ENCODE assay signal across 8 mouse cellular contexts in the genomic region with DNA sequence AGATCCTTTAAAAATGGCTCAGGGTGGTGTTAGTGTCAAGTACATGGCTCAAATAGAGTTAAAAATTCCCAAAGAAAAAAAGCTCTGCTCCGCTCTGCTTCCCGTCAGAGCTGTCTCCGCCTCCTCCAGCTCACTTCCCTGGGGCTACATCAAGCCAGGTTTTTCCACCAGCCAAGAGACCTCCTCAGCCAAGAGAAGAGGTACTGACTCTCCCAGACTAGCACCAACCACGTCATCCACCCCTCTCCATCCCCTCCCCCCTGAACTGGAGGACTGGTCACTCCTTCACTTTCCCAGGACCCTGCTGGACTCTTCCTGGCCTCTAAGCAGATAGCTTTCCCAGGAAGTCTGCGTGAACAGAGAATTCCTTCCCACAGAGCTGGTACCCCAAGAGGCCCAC. TPM values are rescaled to one million over a fixed set of nuclear protein-coding genes. Genes with fewer than 3 reads are reported as not detected.
DNase-seq lines count a peak whose midpoint lies in the region; ATAC-seq and TF ChIP-seq lines count a peak whose summit lies in the region.

No protein-coding gene starts in this region.

- no peak for TF ChIP-seq EP300 in CH12.LX (IDR thresholded peaks at IDR 0.05; ENCODE audit: low read length)

- no peak for DNase-seq in CH12.LX (ENCODE audit: extremely low read depth)
- peak; percentile 72 for DNase-seq in adrenal gland, postnatal 10 days
- DNase-seq in skeletal muscle tissue, adult 2 months (ENCODE audit: low read depth, low spot score) = peak; percentile 83

- TF ChIP-seq POLR2A in CH12.LX (IDR thresholded peaks at IDR 0.05; ENCODE audit: low read depth, low read length) = no peak
- peak; percentile 54; the same call in 1 of the 2 replicates for TF ChIP-seq POLR2A in embryonic fibroblast, embryonic 13.5 days (IDR thresholded peaks at IDR 0.05; ENCODE audit: low read depth, low read length)

- H3K9ac ChIP-seq in CH12.LX (ENCODE audit: insufficient read depth, low read depth) = no peak overlapping the region
- H3K9ac ChIP-seq in heart, embryonic 13.5 days = peak overlapping the region; percentile 96
- peak overlapping the region; percentile 96 for H3K9ac ChIP-seq in kidney, embryonic 16.5 days (replicated peaks; ENCODE audit: low read length)
- peak overlapping the region; percentile 88 for H3K9ac ChIP-seq in lung, embryonic 15.5 days

- no peak overlapping the region for H3K27ac ChIP-seq in CH12.LX (ENCODE audit: insufficient read depth, low read depth)
- H3K27ac ChIP-seq in embryonic fibroblast, embryonic 13.5 days (ENCODE audit: insufficient read depth, low read length) = peak overlapping the region; percentile 87
- peak overlapping the region; percentile 95 for H3K27ac ChIP-seq in heart, embryonic 13.5 days (replicated peaks)
- peak overlapping the region; percentile 97 for H3K27ac ChIP-seq in kidney, embryonic 16.5 days (ENCODE audit: low read length)
- H3K27ac ChIP-seq in lung, embryonic 15.5 days = peak overlapping the region; percentile 94

- no peaks in the 10 kb centered on the region for H3K79me2 ChIP-seq in CH12.LX (replicated peaks; ENCODE audit: control insufficient read depth, extremely low read depth, insufficient read depth, poor library complexity, severe bottlenecking)

- dilution Hi-C loops in CH12.LX (cut with MboI; ENCODE audit: extremely low pct_ligation_motif_present, extremely low pct_unique_long_range_greater_than_20kb, low sequenced_read_pairs) = no loop called here

- in situ Hi-C loops in CH12.LX (cut with MboI; ENCODE audit: low pct_ligation_motif_present, low pct_unique_long_range_greater_than_20kb, low sequenced_read_pairs) = loop anchor here (5.0 kb wide), 1 partner anchor 41 kb away; no protein-coding TSS in a partner anchor

- H3K36me3 ChIP-seq in CH12.LX (replicated peaks in 1 of 2; ENCODE audit: control insufficient read depth in 1 of 2, insufficient read depth in 1 of 2, low read length in 1 of 2) = peaks cover 43 to 60% of the 10 kb centered on the region in 2 experiments
- peaks cover 59% of the 10 kb centered on the region for H3K36me3 ChIP-seq in heart, embryonic 13.5 days
- H3K36me3 ChIP-seq in kidney, embryonic 16.5 days (ENCODE audit: insufficient read depth, low read length) = peaks cover 39% of the 10 kb centered on the region
- H3K36me3 ChIP-seq in lung, embryonic 15.5 days = peaks cover 15% of the 10 kb centered on the region; the same call in 1 of the 2 replicates

- H3K4me1 ChIP-seq in CH12.LX (ENCODE audit: control insufficient read depth in 1 of 2, insufficient read depth in 2 of 2) = peaks cover 3 to 31% of the 10 kb centered on the region in 2 experiments; a peak in 3 of 4 replicates
- no peaks in the 10 kb centered on the region for H3K4me1 ChIP-seq in embryonic fibroblast, embryonic 13.5 days (ENCODE audit: control insufficient read depth, insufficient read depth, low read length)
- H3K4me1 ChIP-seq in heart, embryonic 13.5 days = peaks cover 42% of the 10 kb centered on the region
- H3K4me1 ChIP-seq in kidney, embryonic 16.5 days (ENCODE audit: insufficient read depth, low read length) = peaks cover 38% of the 10 kb centered on the region
- peaks cover 25% of the 10 kb centered on the region for H3K4me1 ChIP-seq in lung, embryonic 15.5 days

- H3K4me2 ChIP-seq in CH12.LX (ENCODE audit: insufficient read depth, low read depth, poor library complexity, severe bottlenecking) = peak overlapping the region; percentile 70; the same call in 1 of the 2 replicates
- peak overlapping the region; percentile 94 for H3K4me2 ChIP-seq in heart, embryonic 13.5 days
- H3K4me2 ChIP-seq in kidney, embryonic 16.5 days (replicated peaks; ENCODE audit: low read depth, low read length) = peak overlapping the region; percentile 73
- peak overlapping the region; percentile 93 for H3K4me2 ChIP-seq in lung, embryonic 15.5 days

- 3% methylated on average over 5 of the region's 5 CpGs for WGBS in heart, embryonic 13.5 days
- WGBS in kidney, embryonic 16.5 days = 6% methylated on average over 5 of the region's 5 CpGs
- WGBS in lung, embryonic 15.5 days = 5% methylated on average over 5 of the region's 5 CpGs

- ATAC-seq in heart, embryonic 13.5 days (ENCODE audit: extremely low read depth, insufficient number of reproducible peaks, low FRiP score, low TSS enrichment) = peak; percentile 43; the same call in 1 of the 2 replicates
- peak; percentile 79 for ATAC-seq in kidney, embryonic 16.5 days (ENCODE audit: low FRiP score, low TSS enrichment)
- peak; percentile 77 for ATAC-seq in lung, embryonic 15.5 days (ENCODE audit: borderline replicate concordance, extremely low read depth, low FRiP score, low TSS enrichment)
- no peak for ATAC-seq in inflammation-experienced regulatory T-cells, adult 6 months

- H3K4me3 ChIP-seq in CH12.LX (replicated peaks in 1 of 3; ENCODE audit: low read depth in 2 of 3, low read length in 2 of 3, poor library complexity in 1 of 3) = no peak overlapping the region
- peak overlapping the region; percentile 79 for H3K4me3 ChIP-seq in embryonic fibroblast, embryonic 13.5 days (ENCODE audit: insufficient read depth, low read length)
- H3K4me3 ChIP-seq in heart, embryonic 13.5 days = peak overlapping the region; percentile 96
- peak overlapping the region; percentile 89 for H3K4me3 ChIP-seq in kidney, embryonic 16.5 days (ENCODE audit: low read length)
- peak overlapping the region; percentile 90 for H3K4me3 ChIP-seq in lung, embryonic 15.5 days

- no peaks in the 10 kb centered on the region for H3K9me3 ChIP-seq in CH12.LX (replicated peaks; ENCODE audit: low read length)
- H3K9me3 ChIP-seq in heart, embryonic 13.5 days = no peaks in the 10 kb centered on the region
- no peaks in the 10 kb centered on the region for H3K9me3 ChIP-seq in kidney, embryonic 16.5 days (ENCODE audit: low read length)
- no peaks in the 10 kb centered on the region for H3K9me3 ChIP-seq in lung, embryonic 15.5 days

- TF ChIP-seq CTCF in CH12.LX (conservative IDR thresholded peaks at IDR 0.05 in 1 of 2, IDR thresholded peaks at IDR 0.05 in 1 of 2; ENCODE audit: low read depth in 2 of 2, low read length in 2 of 2) = no peak
- TF ChIP-seq CTCF in embryonic fibroblast, embryonic 13.5 days (IDR thresholded peaks at IDR 0.05; ENCODE audit: borderline replicate concordance, insufficient read depth, low read length) = no peak

- no peak for TF ChIP-seq RAD21 in CH12.LX (IDR thresholded peaks at IDR 0.05; ENCODE audit: low read depth, low read length)

- no peaks in the 10 kb centered on the region for H3K27me3 ChIP-seq in CH12.LX (replicated peaks)
- no peaks in the 10 kb centered on the region for H3K27me3 ChIP-seq in heart, embryonic 13.5 days (replicated peaks)
- H3K27me3 ChIP-seq in kidney, embryonic 16.5 days (ENCODE audit: insufficient read depth, low read length) = no peaks in the 10 kb centered on the region
- no peaks in the 10 kb centered on the region for H3K27me3 ChIP-seq in lung, embryonic 15.5 days

RNA-seq across cellular contexts. Expression of a gene that starts 0.9 kb away (rescaled TPM):
- total RNA-seq in CH12.LX (2012; rRNA removed) = 26.9 and 27.6 TPM in 2 replicates
- total RNA-seq in CH12.LX (2014; rRNA removed) = 18.9 and 19.2 TPM in 2 replicates
- 51.2 and 54.4 TPM in 2 replicates for polyA plus RNA-seq in CH12.LX (2012; ENCODE audit: insufficient read length, low read depth)
- total RNA-seq in adrenal gland, postnatal 10 days (2021) = 10 to 100 TPM; 48.3 to 69.4 TPM
- polyA plus RNA-seq in embryonic fibroblast, embryonic 13.5 days (2011; ENCODE audit: insufficient read length, low read depth, missing spikeins) = 62.3 and 82.0 TPM in 2 replicates
- 65.2 and 67.7 TPM in 2 replicates for polyA plus RNA-seq in heart, embryonic 13.5 days (2015; fragmentation: Nextera tagmentation; extraction: Ambion mirVana)
- 115 and 125 TPM in 2 replicates for polyA plus RNA-seq in kidney, embryonic 16.5 days (2015; fragmentation: Nextera tagmentation; extraction: Ambion mirVana)
- polyA plus RNA-seq in lung, embryonic 15.5 days (2015; fragmentation: Nextera tagmentation; extraction: Ambion mirVana) = 73.9 and 82.6 TPM in 2 replicates
- 10 to 100 TPM; 35.2 to 56.0 (median 47.0) TPM for polyA plus RNA-seq in inflammation-experienced regulatory T-cells, adult 6 months (2017; shearing (Covaris generic))

RNA-seq across cellular contexts. Expression of a gene that starts 6.5 kb away (rescaled TPM):
- total RNA-seq in CH12.LX (2012; rRNA removed) = 8.6 and 8.7 TPM in 2 replicates
- total RNA-seq in CH12.LX (2014; rRNA removed) = 3.3 and 4.0 TPM in 2 replicates
- polyA plus RNA-seq in CH12.LX (2012; ENCODE audit: insufficient read length, low read depth) = 8.3 and 11.1 TPM in 2 replicates
- 10 to 100 TPM; 18.1 to 26.5 TPM for total RNA-seq in adrenal gland, postnatal 10 days (2021)
- 187 TPM in 2 replicates for polyA plus RNA-seq in embryonic fibroblast, embryonic 13.5 days (2011; ENCODE audit: insufficient read length, low read depth, missing spikeins)
- 21.4 and 21.6 TPM in 2 replicates for polyA plus RNA-seq in heart, embryonic 13.5 days (2015; fragmentation: Nextera tagmentation; extraction: Ambion mirVana)
- 47.8 and 53.8 TPM in 2 replicates for polyA plus RNA-seq in kidney, embryonic 16.5 days (2015; fragmentation: Nextera tagmentation; extraction: Ambion mirVana)
- polyA plus RNA-seq in lung, embryonic 15.5 days (2015; fragmentation: Nextera tagmentation; extraction: Ambion mirVana) = 55.4 and 59.0 TPM in 2 replicates
- under 1 TPM in 1 of 3 experiments, not detected in 2; 0.20 TPM for polyA plus RNA-seq in inflammation-experienced regulatory T-cells, adult 6 months (2017; shearing (Covaris generic))

RNA-seq across cellular contexts. Expression of a gene that starts 15.0 kb away (rescaled TPM):
- total RNA-seq in CH12.LX (2012; rRNA removed) (22.7 TPM in 2 replicates), CH12.LX (2014; rRNA removed) (12.5 and 13.3 TPM in 2 replicates)
- polyA plus RNA-seq in CH12.LX (2012; ENCODE audit: insufficient read length, low read depth) = 23.3 and 24.7 TPM in 2 replicates
- total RNA-seq in adrenal gland, postnatal 10 days (2021) = 10 to 100 TPM; 27.7 to 30.9 TPM
- 24.3 and 25.2 TPM in 2 replicates for polyA plus RNA-seq in embryonic fibroblast, embryonic 13.5 days (2011; ENCODE audit: insufficient read length, low read depth, missing spikeins)
- polyA plus RNA-seq in heart, embryonic 13.5 days (2015; fragmentation: Nextera tagmentation; extraction: Ambion mirVana) = 23.2 and 23.8 TPM in 2 replicates
- 50.9 and 52.2 TPM in 2 replicates for polyA plus RNA-seq in kidney, embryonic 16.5 days (2015; fragmentation: Nextera tagmentation; extraction: Ambion mirVana)
- polyA plus RNA-seq in lung, embryonic 15.5 days (2015; fragmentation: Nextera tagmentation; extraction: Ambion mirVana) = 24.4 and 27.2 TPM in 2 replicates
- 10 to 100 TPM; 25.7 to 32.1 (median 26.0) TPM for polyA plus RNA-seq in inflammation-experienced regulatory T-cells, adult 6 months (2017; shearing (Covaris generic))

RNA-seq across cellular contexts. Expression of a gene that starts 15.9 kb away (rescaled TPM):
- total RNA-seq in CH12.LX (2012; rRNA removed) (1.2 and 1.7 TPM in 2 replicates), CH12.LX (2014; rRNA removed) (0.05 TPM in 2 replicates)
- polyA plus RNA-seq in CH12.LX (2012; ENCODE audit: insufficient read length, low read depth) = 0.16 and 0.44 TPM in 2 replicates
- total RNA-seq in adrenal gland, postnatal 10 days (2021) = 10 to 100 TPM in 1 of 2 experiments, 1 to 10 TPM in 1; 7.4 to 13.7 TPM
- 2.2 and 2.8 TPM in 2 replicates for polyA plus RNA-seq in embryonic fibroblast, embryonic 13.5 days (2011; ENCODE audit: insufficient read length, low read depth, missing spikeins)
- polyA plus RNA-seq in heart, embryonic 13.5 days (2015; fragmentation: Nextera tagmentation; extraction: Ambion mirVana) = 18.0 and 21.5 TPM in 2 replicates
- polyA plus RNA-seq in kidney, embryonic 16.5 days (2015; fragmentation: Nextera tagmentation; extraction: Ambion mirVana) = 2.7 and 4.4 TPM in 2 replicates
- 0.86 and 0.93 TPM in 2 replicates for polyA plus RNA-seq in lung, embryonic 15.5 days (2015; fragmentation: Nextera tagmentation; extraction: Ambion mirVana)
- polyA plus RNA-seq in inflammation-experienced regulatory T-cells, adult 6 months (2017; shearing (Covaris generic)) = 1 to 10 TPM; 3.2 to 4.3 (median 3.2) TPM

RNA-seq across cellular contexts. Expression of a gene that starts 31.4 kb away (rescaled TPM):
- 15.5 and 17.5 TPM in 2 replicates for total RNA-seq in CH12.LX (2012; rRNA removed)
- 0.74 and 0.98 TPM in 2 replicates for total RNA-seq in CH12.LX (2014; rRNA removed)
- polyA plus RNA-seq in CH12.LX (2012; ENCODE audit: insufficient read length, low read depth) = 1.9 and 2.3 TPM in 2 replicates
- 10 to 100 TPM; 12.7 to 16.3 TPM for total RNA-seq in adrenal gland, postnatal 10 days (2021)
- 28.3 and 39.3 TPM in 2 replicates for polyA plus RNA-seq in embryonic fibroblast, embryonic 13.5 days (2011; ENCODE audit: insufficient read length, low read depth, missing spikeins)
- 1.2 and 1.7 TPM in 2 replicates for polyA plus RNA-seq in heart, embryonic 13.5 days (2015; fragmentation: Nextera tagmentation; extraction: Ambion mirVana)
- 7.2 and 10.1 TPM in 2 replicates for polyA plus RNA-seq in kidney, embryonic 16.5 days (2015; fragmentation: Nextera tagmentation; extraction: Ambion mirVana)
- polyA plus RNA-seq in lung, embryonic 15.5 days (2015; fragmentation: Nextera tagmentation; extraction: Ambion mirVana) = 2.8 and 3.6 TPM in 2 replicates
- 100 to 1,000 TPM; 181 to 204 (median 188) TPM for polyA plus RNA-seq in inflammation-experienced regulatory T-cells, adult 6 months (2017; shearing (Covaris generic))

Comparison
In these comparisons a context has a peak if more than half of its experiments do, and no peak if none do; other contexts are left out.
1. H3K4me3 ChIP-seq: peak in embryonic fibroblast, embryonic 13.5 days (single experiment), heart, embryonic 13.5 days (single experiment), kidney, embryonic 16.5 days (single experiment) and lung, embryonic 15.5 days (single experiment); none in CH12.LX (0 of 3).
2. Peak in every context shown above with its lines, with median percentiles within 50 percentile points of each other: H3K4me2 ChIP-seq.